Mouse (Mus musculus): ENCODE measurements around the gene Elovl5. TPM values are rescaled to one million over a fixed set of nuclear protein-coding genes. Genes with fewer than 3 reads are reported as not detected.

Elovl5 gene
- polyA plus RNA-seq, 1 experiment from 2014 or later = 72.7 TPM

DNA sequence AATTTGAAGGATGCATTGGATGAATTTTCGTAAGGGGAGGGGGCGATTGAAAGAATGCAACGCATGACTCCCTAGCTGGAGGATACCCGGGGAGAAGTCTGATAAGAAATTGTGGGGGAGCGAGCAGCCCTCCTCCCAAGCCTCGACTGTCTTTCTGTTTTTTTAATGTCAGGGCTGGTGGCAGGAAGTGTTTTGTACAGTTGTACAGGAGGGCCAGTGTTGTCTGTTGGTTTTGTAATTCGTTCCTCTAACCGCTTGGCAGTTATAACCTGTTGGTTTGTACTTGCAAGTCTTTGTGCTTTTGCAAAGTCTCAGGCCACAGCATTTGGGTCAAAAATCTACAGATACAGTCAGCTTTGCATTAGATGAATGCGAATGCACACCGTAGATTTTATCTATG is 1.0 kb downstream of the Elovl5 start:
- Histone ChIP-seq H3K4me1 (replicated peaks) (peaks cover 34% of the 10 kb centered on the region), H3K27ac (peak overlapping the region; percentile 93), H3K9me3 (no peaks in the 10 kb centered on the region), H3K27me3 (ENCODE audit: insufficient read depth, poor library complexity, severe bottlenecking) (0 out of 2 replicates have a peak, but pooled peaks cover 4% of the 10 kb centered on the region), H3K4me3 (peak overlapping the region; percentile 74), H3K36me3 (peaks cover 8% of the 10 kb centered on the region; the same call in 1 of the 2 replicates)
- 27% methylated on average over 10 of the region's 10 CpGs for WGBS
- DNase-seq (ENCODE audit: low spot score) = no peak

- Histone ChIP-seq H3K9me3 (no peaks in the 10 kb centered on the region), H3K4me1 (replicated peaks) (peaks cover 42% of the 10 kb centered on the region), H3K36me3 (peaks cover 9% of the 10 kb centered on the region; the same call in 1 of the 2 replicates), H3K27ac (no peak overlapping the region), H3K27me3 (ENCODE audit: insufficient read depth, poor library complexity, severe bottlenecking) (0 out of 2 replicates have a peak, but pooled peaks cover 4% of the 10 kb centered on the region), H3K4me3 (peak overlapping the region; percentile 74)
- DNase-seq (ENCODE audit: low spot score) = no peak
- 86% methylated on average over 5 of the region's 5 CpGs for WGBS
These were observed 2.0 kb downstream of the Elovl5 start for GRCm38 (mm10) chr9:77918961-77919670.

DNA sequence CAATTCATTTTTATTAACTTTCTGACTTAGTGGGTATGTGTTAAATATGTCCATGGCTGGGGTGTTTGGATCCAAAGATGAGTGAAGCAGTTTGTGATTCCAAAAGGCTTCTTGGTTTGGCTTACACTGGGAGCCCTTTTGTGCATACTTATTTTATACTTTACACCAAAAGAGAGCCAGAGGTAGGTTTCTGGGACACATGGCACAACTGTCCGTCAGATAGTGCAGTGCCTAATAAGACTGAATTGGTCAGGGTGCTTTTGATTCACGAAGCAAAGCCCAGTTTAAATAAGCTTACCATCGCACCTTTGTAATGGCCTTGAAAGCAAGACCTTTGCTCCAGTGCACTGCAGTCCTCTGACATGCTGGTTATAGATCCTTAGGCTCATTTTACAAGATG is 3.3 kb downstream of the Elovl5 start:
- H3K4me3 ChIP-seq = no peak overlapping the region
- peaks cover 9% of the 10 kb centered on the region; the same call in 1 of the 2 replicates for H3K36me3 ChIP-seq
- no peaks in the 10 kb centered on the region for H3K9me3 ChIP-seq
- H3K27ac ChIP-seq = no peak overlapping the region
- WGBS = 84% methylated on average over 3 of the region's 3 CpGs
- H3K27me3 ChIP-seq (ENCODE audit: insufficient read depth, poor library complexity, severe bottlenecking) = no peaks in the 10 kb centered on the region
- DNase-seq (ENCODE audit: low spot score) = no peak
- peaks cover 47% of the 10 kb centered on the region for H3K4me1 ChIP-seq (replicated peaks)

GRCm38 (mm10) chr9:77921366-77922260 is 4.4 kb downstream of the Elovl5 start:
- Histone ChIP-seq H3K4me3 (no peak overlapping the region), H3K4me1 (replicated peaks) (peaks cover 49% of the 10 kb centered on the region), H3K27ac (no peak overlapping the region), H3K27me3 (ENCODE audit: insufficient read depth, poor library complexity, severe bottlenecking) (no peaks in the 10 kb centered on the region), H3K36me3 (peaks cover 9% of the 10 kb centered on the region; the same call in 1 of the 2 replicates), H3K9me3 (no peaks in the 10 kb centered on the region)
- no peak for DNase-seq (ENCODE audit: low spot score)
- WGBS = 88% methylated on average over 16 of the region's 18 CpGs

DNA sequence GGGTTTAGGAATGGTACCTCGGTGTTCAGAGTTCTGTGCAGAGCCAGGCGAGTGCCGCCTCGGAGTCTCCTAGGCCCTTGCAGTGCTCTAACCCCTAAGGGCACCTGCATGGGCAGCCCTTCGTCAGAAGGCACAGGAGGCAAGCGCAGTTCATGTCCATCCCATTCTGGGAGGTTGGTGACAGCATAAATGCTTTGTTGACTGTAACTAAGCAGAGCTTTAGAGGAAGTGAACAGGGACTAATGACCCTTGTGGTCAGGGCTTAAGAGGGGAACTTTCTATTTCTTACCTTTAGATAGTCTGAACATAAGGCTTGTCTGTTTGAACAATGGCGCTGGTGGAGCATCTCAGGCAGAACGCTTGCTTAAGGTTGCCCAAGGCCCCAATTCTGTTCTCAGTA is 6.6 kb downstream of the Elovl5 start:
- no peaks in the 10 kb centered on the region for H3K27me3 ChIP-seq (ENCODE audit: insufficient read depth, poor library complexity, severe bottlenecking)
- DNase-seq (ENCODE audit: low spot score) = no peak
- peaks cover 48% of the 10 kb centered on the region for H3K4me1 ChIP-seq (replicated peaks)
- 89% methylated on average over 8 of the region's 8 CpGs for WGBS
- H3K9me3 ChIP-seq = no peaks in the 10 kb centered on the region
- no peak overlapping the region for H3K27ac ChIP-seq
- no peak overlapping the region for H3K4me3 ChIP-seq
- peaks cover 9% of the 10 kb centered on the region; the same call in 1 of the 2 replicates for H3K36me3 ChIP-seq

GRCm38 (mm10) chr9:77924199-77924598 is 7.0 kb downstream of the Elovl5 start:
- no peak overlapping the region for H3K27ac ChIP-seq
- 79% methylated on average over 11 of the region's 11 CpGs for WGBS
- no peak overlapping the region for H3K4me3 ChIP-seq
- no peaks in the 10 kb centered on the region for H3K27me3 ChIP-seq (ENCODE audit: insufficient read depth, poor library complexity, severe bottlenecking)
- H3K9me3 ChIP-seq = no peaks in the 10 kb centered on the region
- peaks cover 9% of the 10 kb centered on the region; the same call in 1 of the 2 replicates for H3K36me3 ChIP-seq
- DNase-seq (ENCODE audit: low spot score) = no peak
- peaks cover 44% of the 10 kb centered on the region for H3K4me1 ChIP-seq (replicated peaks)

- Histone ChIP-seq H3K9me3 (no peaks in the 10 kb centered on the region), H3K4me1 (replicated peaks) (peaks cover 47% of the 10 kb centered on the region), H3K27me3 (ENCODE audit: insufficient read depth, poor library complexity, severe bottlenecking) (no peaks in the 10 kb centered on the region), H3K4me3 (no peak overlapping the region), H3K27ac (no peak overlapping the region), H3K36me3 (peaks cover 9% of the 10 kb centered on the region; the same call in 1 of the 2 replicates)
- WGBS = 91% methylated on average over 8 of the region's 8 CpGs
- no peak for DNase-seq (ENCODE audit: low spot score)
These were observed 9.0 kb downstream of the Elovl5 start for GRCm38 (mm10) chr9:77926151-77926550.

GRCm38 (mm10) chr9:77926911-77927310 is 9.7 kb downstream of the Elovl5 start:
- no peaks in the 10 kb centered on the region for H3K9me3 ChIP-seq
- H3K4me1 ChIP-seq (replicated peaks) = peaks cover 55% of the 10 kb centered on the region
- H3K27me3 ChIP-seq (ENCODE audit: insufficient read depth, poor library complexity, severe bottlenecking) = no peaks in the 10 kb centered on the region
- H3K36me3 ChIP-seq = peaks cover 8% of the 10 kb centered on the region; the same call in 1 of the 2 replicates
- DNase-seq (ENCODE audit: low spot score) = no peak
- WGBS = 94% methylated on average over 5 of the region's 5 CpGs
- no peak overlapping the region for H3K27ac ChIP-seq
- no peak overlapping the region for H3K4me3 ChIP-seq

GRCm38 (mm10) chr9:77927431-77927830 is 10.3 kb downstream of the Elovl5 start:
- Histone ChIP-seq H3K27me3 (ENCODE audit: insufficient read depth, poor library complexity, severe bottlenecking) (no peaks in the 10 kb centered on the region), H3K27ac (no peak overlapping the region), H3K4me1 (replicated peaks) (peaks cover 59% of the 10 kb centered on the region), H3K4me3 (no peak overlapping the region), H3K36me3 (peaks cover 3% of the 10 kb centered on the region; the same call in 1 of the 2 replicates), H3K9me3 (no peaks in the 10 kb centered on the region)
- DNase-seq (ENCODE audit: low spot score) = no peak
- WGBS = 69% methylated on average over 6 of the region's 6 CpGs

- DNase-seq (ENCODE audit: low spot score) = no peak
- H3K36me3 ChIP-seq = no peaks in the 10 kb centered on the region
- 81% methylated on average over 4 of the region's 4 CpGs for WGBS
- H3K27me3 ChIP-seq (ENCODE audit: insufficient read depth, poor library complexity, severe bottlenecking) = no peaks in the 10 kb centered on the region
- peaks cover 56% of the 10 kb centered on the region for H3K4me1 ChIP-seq (replicated peaks)
- no peak overlapping the region for H3K27ac ChIP-seq
- no peaks in the 10 kb centered on the region for H3K9me3 ChIP-seq
- H3K4me3 ChIP-seq = no peak overlapping the region
These were observed 11.6 kb downstream of the Elovl5 start for GRCm38 (mm10) chr9:77928769-77929168.

DNA sequence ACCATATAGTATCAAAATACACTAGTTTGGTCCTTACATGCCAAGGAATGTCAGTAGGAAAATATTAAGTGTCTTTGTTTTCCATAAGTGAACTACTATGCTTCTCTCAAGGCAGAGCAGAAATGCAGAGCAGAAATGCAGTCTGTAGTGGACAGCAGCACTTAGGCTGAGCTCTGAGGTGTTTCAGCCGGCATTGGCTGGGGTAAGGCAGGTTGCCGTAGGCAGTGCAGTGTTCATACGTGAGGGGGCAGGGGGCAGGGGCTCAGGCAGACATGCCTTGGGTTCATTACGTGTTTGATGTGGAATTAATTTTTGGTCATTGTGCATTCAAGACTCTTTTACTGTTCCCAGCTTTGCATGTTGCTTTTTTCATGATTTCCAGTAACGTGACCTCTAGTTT is 12.1 kb downstream of the Elovl5 start:
- WGBS = 87% methylated on average over 5 of the region's 5 CpGs
- no peak for DNase-seq (ENCODE audit: low spot score)
- Histone ChIP-seq H3K27ac (no peak overlapping the region), H3K4me3 (no peak overlapping the region), H3K4me1 (replicated peaks) (peaks cover 51% of the 10 kb centered on the region), H3K9me3 (no peaks in the 10 kb centered on the region), H3K27me3 (ENCODE audit: insufficient read depth, poor library complexity, severe bottlenecking) (no peaks in the 10 kb centered on the region), H3K36me3 (no peaks in the 10 kb centered on the region)

- H3K36me3 ChIP-seq = no peaks in the 10 kb centered on the region
- no peaks in the 10 kb centered on the region for H3K27me3 ChIP-seq (ENCODE audit: insufficient read depth, poor library complexity, severe bottlenecking)
- peak overlapping the region; percentile 75 for H3K27ac ChIP-seq
- DNase-seq (ENCODE audit: low spot score) = no peak
- 63% methylated on average over 10 of the region's 10 CpGs for WGBS
- H3K9me3 ChIP-seq = no peaks in the 10 kb centered on the region
- H3K4me1 ChIP-seq (replicated peaks) = peaks cover 50% of the 10 kb centered on the region
- H3K4me3 ChIP-seq = no peak overlapping the region
These were observed 13.1 kb downstream of the Elovl5 start for GRCm38 (mm10) chr9:77930036-77930859.
